Mouse (Mus musculus) cerebellum, adult 2 months (tissue): ENCODE data around the gene Pcyox1. TPM values are rescaled to one million over a fixed set of nuclear protein-coding genes. Genes with fewer than 3 reads are reported as not detected.

Experiments used
- DNase-seq, 2 experiments: peaks; one replicate each; pipeline ENCODE4 v3.0.0; 2021
- H3K27ac ChIP-seq: fragments of 200-500 bp; 2 replicates; pipeline ENCODE4 v1.5.1; 2012; ENCODE audit warnings: low read length, control low read depth, inconsistent platforms; ENCODE audit not compliant: insufficient read depth
- H3K27me3 ChIP-seq: fragments of 200-500 bp; 2 replicates; pipeline ENCODE4 v1.6.1; 2012; ENCODE audit warnings: inconsistent platforms, mild to moderate bottlenecking, low read length, moderate library complexity; ENCODE audit not compliant: control insufficient read depth, insufficient read depth
- H3K4me1 ChIP-seq: fragments of 200-500 bp; 2 replicates; pipeline ENCODE4 v1.6.1; 2011; ENCODE audit warnings: low read length; ENCODE audit not compliant: control insufficient read depth, insufficient read depth
- H3K4me3 ChIP-seq: fragments of 200-500 bp; replicated peaks from 2 replicates; pipeline ENCODE3; 2011; ENCODE audit warnings: mild to moderate bottlenecking, low read depth, low read length, control low read depth; ENCODE audit not compliant: insufficient read depth
- CTCF ChIP-seq: fragments of 200-500 bp; IDR thresholded peaks from 2 replicates; pipeline ENCODE4 v1.5.1; 2011; ENCODE audit warnings: low read depth, mild to moderate bottlenecking, control low read depth, low read length, moderate library complexity, borderline replicate concordance; ENCODE audit not compliant: insufficient read depth
- POLR2A ChIP-seq: fragments of 200-500 bp; IDR thresholded peaks from 2 replicates; pipeline ENCODE4 v1.6.1; 2011; ENCODE audit warnings: low read length, control low read depth, borderline replicate concordance; ENCODE audit not compliant: insufficient read depth
- WGBS: fragments of 180-500 bp; shearing (Covaris S2); methylation state at CpG from one replicate; pipeline ENCODE4 v1.1.7; 2018; 5-methylcytosine and 5-hydroxymethylcytosine counted together
- polyA plus RNA-seq: library from polyadenylated mRNA; depleted of rRNA; stranded (reverse); fragments of >200 nt; gene quantifications from 2 replicates; pipeline ENCODE4 v1.2.3, GENCODE M21; 2012

Pcyox1 gene
- polyA plus RNA-seq, 1 experiment = 61.1 TPM

GRCm38 (mm10) chr6:86395969-86396368 lies 985 bp downstream of the Pcyox1 start:
- no peaks in the 10 kb centered on the region for H3K27me3 ChIP-seq
- H3K4me3 ChIP-seq = peak overlapping the region; percentile 87
- peak overlapping the region; percentile 26 for H3K27ac ChIP-seq
- 6% methylated on average over 10 of the region's 10 CpGs for WGBS
- no peak for DNase-seq
- TF ChIP-seq POLR2A (no peak), CTCF (no peak)
- peaks cover 3% of the 10 kb centered on the region; the same call in 1 of the 2 replicates for H3K4me1 ChIP-seq

- 78% methylated on average over 9 of the region's 9 CpGs for WGBS
- Histone ChIP-seq H3K27ac (no peak overlapping the region), H3K4me1 (peaks cover 3% of the 10 kb centered on the region; the same call in 1 of the 2 replicates), H3K4me3 (no peak overlapping the region), H3K27me3 (no peaks in the 10 kb centered on the region)
- no peak for TF ChIP-seq POLR2A
- TF ChIP-seq CTCF = no peak
- DNase-seq = no peak
These were observed 1.9 kb downstream of the Pcyox1 start for GRCm38 (mm10) chr6:86395021-86395420.

- DNase-seq = no peak
- H3K4me1 ChIP-seq = peaks cover 3% of the 10 kb centered on the region; the same call in 1 of the 2 replicates
- H3K4me3 ChIP-seq = no peak overlapping the region
- 89% methylated on average over 17 of the region's 17 CpGs for WGBS
- no peak overlapping the region for H3K27ac ChIP-seq
- TF ChIP-seq POLR2A = no peak
- no peak for TF ChIP-seq CTCF
- no peaks in the 10 kb centered on the region for H3K27me3 ChIP-seq
These were observed 2.8 kb downstream of the Pcyox1 start for GRCm38 (mm10) chr6:86394078-86394720.

GRCm38 (mm10) chr6:86393187-86393586 lies 3.8 kb downstream of the Pcyox1 start:
- 89% methylated on average over 1 of the region's 1 CpGs for WGBS
- Histone ChIP-seq H3K4me3 (no peak overlapping the region), H3K4me1 (peaks cover 3% of the 10 kb centered on the region; the same call in 1 of the 2 replicates), H3K27ac (no peak overlapping the region), H3K27me3 (no peaks in the 10 kb centered on the region)
- DNase-seq = no peak
- TF ChIP-seq CTCF = no peak
- TF ChIP-seq POLR2A = no peak

GRCm38 (mm10) chr6:86391326-86391725 lies 5.6 kb downstream of the Pcyox1 start:
- 0 out of 2 replicates have a peak, but pooled peaks cover 3% of the 10 kb centered on the region for H3K4me1 ChIP-seq
- TF ChIP-seq CTCF (no peak), POLR2A (no peak)
- H3K4me3 ChIP-seq = no peak overlapping the region
- DNase-seq = no peak
- WGBS = 93% methylated on average over 5 of the region's 5 CpGs
- H3K27ac ChIP-seq = no peak overlapping the region
- H3K27me3 ChIP-seq = no peaks in the 10 kb centered on the region

- 90% methylated on average over 18 of the region's 18 CpGs for WGBS
- no peak for DNase-seq
These were observed 8.5 kb downstream of the Pcyox1 start for GRCm38 (mm10) chr6:86388461-86388860.

GRCm38 (mm10) chr6:86387313-86387712 lies 9.6 kb downstream of the Pcyox1 start:
- no peaks in the 10 kb centered on the region for H3K4me1 ChIP-seq
- no peak overlapping the region for H3K4me3 ChIP-seq
- no peak for DNase-seq
- WGBS = 67% methylated on average over 12 of the region's 12 CpGs
- H3K27ac ChIP-seq = no peak overlapping the region
- TF ChIP-seq POLR2A = no peak
- TF ChIP-seq CTCF = no peak
- H3K27me3 ChIP-seq = no peaks in the 10 kb centered on the region

More at GRCm38 (mm10) chr6:86388461-86388860, 8.5 kb downstream of the Pcyox1 start:
- TF ChIP-seq POLR2A (no peak), CTCF (no peak)
- H3K4me1 ChIP-seq = no peaks in the 10 kb centered on the region
- no peak overlapping the region for H3K27ac ChIP-seq
- no peaks in the 10 kb centered on the region for H3K27me3 ChIP-seq
- no peak overlapping the region for H3K4me3 ChIP-seq
